Mouse (Mus musculus): ENCODE results near the gene Nsdhl. TPM values are rescaled to one million over a fixed set of nuclear protein-coding genes. Genes with fewer than 3 reads are reported as not detected.

Nsdhl gene
- polyA plus RNA-seq, 1 experiment from 2014 or later = 16.4 TPM

- DNase-seq (ENCODE audit: low spot score) (no peak), ATAC-seq (no peak)
- H3K27me3 ChIP-seq (replicated peaks; ENCODE audit: insufficient read depth, low read length) = no peaks in the 10 kb centered on the region
- H3K4me2 ChIP-seq (replicated peaks; ENCODE audit: low read depth, low read length) = no peak overlapping the region
- TF ChIP-seq EP300 (IDR thresholded peaks at IDR 0.05) (no peak), CTCF (IDR thresholded peaks at IDR 0.05) (no peak)
- H3K4me3 ChIP-seq (ENCODE audit: low read depth, low read length) = no peak overlapping the region
- H3K9ac ChIP-seq (replicated peaks; ENCODE audit: low read depth) = no peak overlapping the region
- no peaks in the 10 kb centered on the region for H3K36me3 ChIP-seq (ENCODE audit: insufficient read depth, low read length)
- H3K27ac ChIP-seq (ENCODE audit: low read length) = no peak overlapping the region
- no peaks in the 10 kb centered on the region for H3K4me1 ChIP-seq (ENCODE audit: insufficient read depth, low read depth, low read length)
- WGBS = 75% methylated on average over 3 of the region's 3 CpGs
- no peaks in the 10 kb centered on the region for H3K9me3 ChIP-seq (ENCODE audit: low read length)
Observed at GRCm38 (mm10) chrX:72962743-72963142, 44.4 kb downstream of the Nsdhl start.

GRCm38 (mm10) chrX:72982831-72983230, 64.5 kb downstream of the Nsdhl start:
- TF ChIP-seq CTCF (IDR thresholded peaks at IDR 0.05) (no peak), EP300 (IDR thresholded peaks at IDR 0.05) (no peak)
- Histone ChIP-seq H3K4me1 (ENCODE audit: insufficient read depth, low read depth, low read length) (no peaks in the 10 kb centered on the region), H3K9me3 (ENCODE audit: low read length) (no peaks in the 10 kb centered on the region), H3K4me2 (replicated peaks; ENCODE audit: low read depth, low read length) (no peak overlapping the region), H3K27ac (ENCODE audit: low read length) (no peak overlapping the region), H3K27me3 (replicated peaks; ENCODE audit: insufficient read depth, low read length) (no peaks in the 10 kb centered on the region), H3K9ac (replicated peaks; ENCODE audit: low read depth) (no peak overlapping the region), H3K36me3 (ENCODE audit: insufficient read depth, low read length) (no peaks in the 10 kb centered on the region), H3K4me3 (ENCODE audit: low read depth, low read length) (no peak overlapping the region)
- 76% methylated on average over 6 of the region's 6 CpGs for WGBS
- ATAC-seq (no peak), DNase-seq (ENCODE audit: low spot score) (no peak)

GRCm38 (mm10) chrX:72985607-72986006, 67.2 kb downstream of the Nsdhl start:
- Histone ChIP-seq H3K36me3 (ENCODE audit: insufficient read depth, low read length) (no peaks in the 10 kb centered on the region), H3K9ac (replicated peaks; ENCODE audit: low read depth) (no peak overlapping the region), H3K4me3 (ENCODE audit: low read depth, low read length) (no peak overlapping the region), H3K4me1 (ENCODE audit: insufficient read depth, low read depth, low read length) (no peaks in the 10 kb centered on the region), H3K27ac (ENCODE audit: low read length) (no peak overlapping the region), H3K27me3 (replicated peaks; ENCODE audit: insufficient read depth, low read length) (no peaks in the 10 kb centered on the region), H3K9me3 (ENCODE audit: low read length) (no peaks in the 10 kb centered on the region), H3K4me2 (replicated peaks; ENCODE audit: low read depth, low read length) (no peak overlapping the region)
- 75% methylated on average over 2 of the region's 2 CpGs for WGBS
- ATAC-seq = no peak
- DNase-seq (ENCODE audit: low spot score) = no peak
- TF ChIP-seq EP300 (IDR thresholded peaks at IDR 0.05) (no peak), CTCF (IDR thresholded peaks at IDR 0.05) (no peak)

DNA sequence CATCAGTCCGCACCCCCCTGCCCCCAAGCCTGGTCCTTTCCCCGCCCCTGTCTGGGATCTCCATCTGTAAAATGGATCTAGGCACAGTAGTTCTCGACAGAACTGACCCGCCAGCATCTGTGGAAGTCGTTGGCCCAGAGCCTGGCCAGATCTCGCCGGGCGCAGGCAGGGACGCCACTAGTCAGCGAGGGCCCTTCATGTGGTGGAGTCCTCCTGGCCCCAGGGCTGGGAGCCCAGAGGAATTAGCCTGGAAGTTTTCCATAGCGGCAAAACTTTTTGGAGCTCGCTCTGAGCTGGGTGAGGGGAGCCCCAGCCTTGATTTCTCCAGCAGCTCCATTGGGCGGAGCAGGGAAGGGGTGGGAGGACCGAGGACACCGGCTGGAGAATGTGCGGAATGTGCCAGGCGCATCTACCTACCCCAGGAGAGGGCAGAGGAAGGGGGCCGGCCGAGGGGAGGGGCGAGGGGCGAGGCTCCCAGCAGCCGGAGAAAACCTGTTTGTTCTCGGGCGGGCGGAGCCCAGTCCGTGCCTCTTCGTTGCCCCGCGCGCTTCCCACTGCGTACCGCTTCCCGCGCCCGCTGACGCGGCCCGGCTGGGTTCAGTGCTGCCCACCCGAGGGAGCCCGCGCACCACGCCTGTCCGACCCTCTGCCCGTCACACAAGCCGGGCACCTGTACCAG, 68.6 kb downstream of the Nsdhl start, which contains the start of gene Zfp185:
TSS of gene Zfp185 (plus strand) at position 499 of the 679 bp plus-strand sequence.
- Histone ChIP-seq H3K4me1 (ENCODE audit: insufficient read depth, low read depth, low read length) (no peaks in the 10 kb centered on the region), H3K36me3 (ENCODE audit: insufficient read depth, low read length) (no peaks in the 10 kb centered on the region), H3K9me3 (ENCODE audit: low read length) (no peaks in the 10 kb centered on the region), H3K4me3 (ENCODE audit: low read depth, low read length) (peak within 1 kb of the TSS; percentile 34), H3K27ac (ENCODE audit: low read length) (no peak within 1 kb of the TSS), H3K9ac (replicated peaks; ENCODE audit: low read depth) (no peak within 1 kb of the TSS), H3K4me2 (replicated peaks; ENCODE audit: low read depth, low read length) (peak within 1 kb of the TSS; percentile 63), H3K27me3 (replicated peaks; ENCODE audit: insufficient read depth, low read length) (no peaks in the 10 kb centered on the region)
- ATAC-seq (peak; percentile 89), DNase-seq (ENCODE audit: low spot score) (peak; percentile 67)
- 11% methylated on average over 24 of the region's 45 CpGs for WGBS
- TF ChIP-seq EP300 (IDR thresholded peaks at IDR 0.05) = no peak
- no peak; the same call in 1 of the 2 replicates for TF ChIP-seq CTCF (IDR thresholded peaks at IDR 0.05)

- peak overlapping the region; percentile 63 for H3K4me2 ChIP-seq (replicated peaks; ENCODE audit: low read depth, low read length)
- ATAC-seq = no peak
- H3K9ac ChIP-seq (replicated peaks; ENCODE audit: low read depth) = no peak overlapping the region
- 33% methylated on average over 13 of the region's 14 CpGs for WGBS
- peak overlapping the region; percentile 34 for H3K4me3 ChIP-seq (ENCODE audit: low read depth, low read length)
- no peaks in the 10 kb centered on the region for H3K9me3 ChIP-seq (ENCODE audit: low read length)
- no peaks in the 10 kb centered on the region for H3K27me3 ChIP-seq (replicated peaks; ENCODE audit: insufficient read depth, low read length)
- no peaks in the 10 kb centered on the region for H3K4me1 ChIP-seq (ENCODE audit: insufficient read depth, low read depth, low read length)
- no peak overlapping the region for H3K27ac ChIP-seq (ENCODE audit: low read length)
- no peaks in the 10 kb centered on the region for H3K36me3 ChIP-seq (ENCODE audit: insufficient read depth, low read length)
- no peak for TF ChIP-seq CTCF (IDR thresholded peaks at IDR 0.05)
- TF ChIP-seq EP300 (IDR thresholded peaks at IDR 0.05) = no peak
- DNase-seq (ENCODE audit: low spot score) = no peak
Observed at GRCm38 (mm10) chrX:72987520-72987905, 69.2 kb downstream of the Nsdhl start.

DNA sequence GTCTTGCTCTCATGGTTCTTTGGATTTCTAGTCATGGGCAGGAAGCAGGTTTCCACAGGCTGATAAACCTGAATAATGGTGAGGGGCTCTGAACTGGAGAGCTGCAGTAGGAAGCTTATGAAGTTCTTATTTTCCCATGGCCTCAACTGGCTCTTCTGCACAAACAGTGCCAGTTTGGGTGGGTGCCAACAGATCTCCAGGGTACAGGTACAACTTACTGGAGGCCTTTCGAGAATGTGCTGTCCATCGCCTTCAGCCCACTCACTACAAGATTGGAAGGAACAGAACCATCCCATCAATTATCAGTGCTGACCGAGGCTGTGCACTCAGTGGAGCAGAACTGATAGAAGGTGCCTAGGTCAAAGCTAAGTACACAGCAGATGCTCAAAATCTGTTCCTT, 70.1 kb downstream of the Nsdhl start:
- no peak overlapping the region for H3K9ac ChIP-seq (replicated peaks; ENCODE audit: low read depth)
- TF ChIP-seq EP300 (IDR thresholded peaks at IDR 0.05) = no peak
- TF ChIP-seq CTCF (IDR thresholded peaks at IDR 0.05) = no peak
- H3K4me2 ChIP-seq (replicated peaks; ENCODE audit: low read depth, low read length) = no peak overlapping the region
- DNase-seq (ENCODE audit: low spot score) = no peak
- no peaks in the 10 kb centered on the region for H3K27me3 ChIP-seq (replicated peaks; ENCODE audit: insufficient read depth, low read length)
- no peak overlapping the region for H3K4me3 ChIP-seq (ENCODE audit: low read depth, low read length)
- H3K36me3 ChIP-seq (ENCODE audit: insufficient read depth, low read length) = no peaks in the 10 kb centered on the region
- ATAC-seq = no peak
- H3K27ac ChIP-seq (ENCODE audit: low read length) = no peak overlapping the region
- H3K9me3 ChIP-seq (ENCODE audit: low read length) = no peaks in the 10 kb centered on the region
- 75% methylated on average over 3 of the region's 3 CpGs for WGBS
- H3K4me1 ChIP-seq (ENCODE audit: insufficient read depth, low read depth, low read length) = no peaks in the 10 kb centered on the region
